Mouse (Mus musculus): ENCODE data around the gene Adcy9.

Gene Adcy9

GRCm38 (mm10) chr16:4418776-4419545 lies 1.3 kb downstream of the Adcy9 start:
- no peak for DNase-seq (ENCODE audit: low read depth)

DNA sequence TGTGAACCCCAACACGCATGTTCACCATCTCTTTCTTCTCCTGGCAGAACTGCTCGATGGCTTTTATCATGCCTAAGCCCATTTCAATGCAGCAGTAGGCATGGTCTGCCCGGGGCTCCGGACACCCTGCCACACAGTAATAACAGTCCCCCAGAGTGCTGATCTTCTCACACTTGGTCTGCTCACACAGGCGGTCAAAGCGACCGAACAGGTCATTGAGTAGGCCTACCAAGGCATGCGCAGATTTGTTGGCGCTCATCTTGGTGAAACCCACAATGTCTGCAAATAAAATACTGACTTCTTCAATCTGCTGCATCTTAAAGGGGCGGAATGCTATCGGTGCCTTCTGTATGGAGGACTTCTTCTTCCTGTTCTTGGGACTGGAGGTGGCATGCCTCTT lies 2.2 kb downstream of the Adcy9 start:
- DNase-seq (ENCODE audit: low read depth) = no peak

DNA sequence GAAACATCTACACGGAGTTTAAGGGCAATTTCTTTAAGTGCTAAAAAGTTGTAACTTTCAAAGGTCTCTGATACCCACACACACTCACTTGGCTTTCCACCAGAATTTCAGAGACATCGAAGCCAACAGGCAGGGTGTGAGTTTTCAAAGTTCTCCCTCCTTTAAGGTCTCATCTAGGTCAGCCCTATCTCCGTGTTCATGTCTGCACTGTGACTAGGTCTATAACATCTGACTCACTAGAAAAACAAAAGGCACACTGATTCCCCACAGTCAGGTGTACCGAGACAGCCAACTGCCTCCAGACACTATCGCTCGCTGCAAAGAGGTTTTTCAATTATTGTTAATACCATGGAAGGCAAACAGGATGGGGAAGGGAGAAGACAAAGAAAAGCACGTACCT lies 2.8 kb downstream of the Adcy9 start:
- no peak for DNase-seq (ENCODE audit: low read depth)

DNA sequence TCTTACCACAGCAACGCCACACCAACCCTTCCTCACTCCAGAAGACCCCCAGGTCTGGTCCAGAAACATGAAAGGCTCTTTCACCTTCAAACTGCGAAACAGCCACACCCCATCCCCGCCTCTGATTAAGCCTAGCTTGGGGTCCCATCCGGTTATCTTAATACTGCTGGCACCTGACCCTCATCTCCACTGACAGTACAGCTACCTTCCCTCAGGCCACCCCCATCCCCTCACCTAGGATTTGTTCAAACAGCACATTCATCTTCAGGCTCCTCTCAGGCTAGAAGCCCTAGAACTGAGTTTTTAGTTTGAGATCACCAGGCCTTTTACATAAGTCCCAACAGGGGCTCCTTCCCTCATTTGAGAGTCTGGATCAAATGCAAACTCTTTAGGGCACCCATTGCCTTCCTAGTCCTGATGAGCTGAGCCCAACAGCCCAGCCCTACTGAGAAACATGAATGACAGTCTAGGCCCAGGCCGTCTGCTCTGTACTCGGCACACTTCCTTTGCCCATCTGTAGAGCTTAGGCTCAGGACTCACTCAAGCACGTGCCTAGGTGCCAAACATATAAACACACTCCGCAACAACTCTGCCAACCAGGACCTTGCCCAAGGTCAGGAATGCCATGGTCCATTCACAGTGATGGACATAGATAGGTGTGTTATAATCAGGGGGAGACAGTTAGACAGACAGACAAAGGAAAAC lies 5.3 kb downstream of the Adcy9 start:
- no peak for DNase-seq (ENCODE audit: low read depth)

GRCm38 (mm10) chr16:4413988-4414880 lies 6.1 kb downstream of the Adcy9 start:
- DNase-seq (ENCODE audit: low read depth) = no peak

GRCm38 (mm10) chr16:4413301-4413700 lies 7.0 kb downstream of the Adcy9 start:
- no peak for DNase-seq (ENCODE audit: low read depth)

- no peak for DNase-seq (ENCODE audit: low read depth)
These were observed 8.0 kb downstream of the Adcy9 start for GRCm38 (mm10) chr16:4412298-4412697.

- no peak for DNase-seq (ENCODE audit: low read depth)
These were observed 9.0 kb downstream of the Adcy9 start for GRCm38 (mm10) chr16:4411296-4411695.

DNA sequence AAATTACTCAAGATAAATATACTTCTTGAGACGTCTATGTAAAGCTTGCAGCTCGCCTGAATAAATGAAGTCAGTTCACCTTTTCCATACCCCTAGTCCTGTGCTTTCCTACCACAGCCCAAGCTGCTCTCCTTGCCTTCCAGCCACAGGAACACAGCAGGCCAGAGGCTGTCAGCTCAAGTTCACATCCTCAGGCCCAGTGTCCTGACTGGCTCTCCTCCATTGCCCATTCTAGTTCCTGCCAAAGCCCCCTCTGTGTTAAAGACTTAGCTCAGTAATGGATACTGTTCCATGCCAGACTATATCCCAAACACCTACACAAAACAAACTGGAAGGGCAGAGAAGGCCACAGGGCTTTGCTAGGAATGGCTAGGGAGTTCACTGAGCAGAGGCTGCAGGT lies 12.8 kb downstream of the Adcy9 start:
- no peak for DNase-seq (ENCODE audit: low read depth)

DNA sequence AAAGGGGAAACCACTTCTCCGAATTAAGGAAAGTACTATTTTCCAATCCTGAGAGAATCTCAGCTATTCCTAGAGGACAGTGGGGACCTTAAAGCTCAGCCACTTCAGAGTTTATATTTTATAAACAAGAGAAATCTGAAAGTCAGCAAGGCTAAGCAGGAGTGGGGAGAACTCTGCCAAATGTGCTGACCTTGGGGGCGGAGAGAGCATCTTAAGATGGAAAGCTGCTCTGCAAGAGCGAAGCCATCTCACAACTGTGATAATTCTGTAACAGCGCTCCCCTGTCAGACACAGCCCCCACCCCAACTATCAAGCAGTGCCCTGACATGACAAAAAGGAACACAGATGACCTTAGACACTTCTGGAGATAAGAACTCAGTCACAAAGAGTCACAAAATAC lies 13.6 kb downstream of the Adcy9 start:
- no peak for DNase-seq (ENCODE audit: low read depth)

GRCm38 (mm10) chr16:4406047-4406586 lies 14.2 kb downstream of the Adcy9 start:
- no peak for DNase-seq (ENCODE audit: low read depth)

- no peak for DNase-seq (ENCODE audit: low read depth)
These were observed 15.2 kb downstream of the Adcy9 start for GRCm38 (mm10) chr16:4404933-4405761.

DNA sequence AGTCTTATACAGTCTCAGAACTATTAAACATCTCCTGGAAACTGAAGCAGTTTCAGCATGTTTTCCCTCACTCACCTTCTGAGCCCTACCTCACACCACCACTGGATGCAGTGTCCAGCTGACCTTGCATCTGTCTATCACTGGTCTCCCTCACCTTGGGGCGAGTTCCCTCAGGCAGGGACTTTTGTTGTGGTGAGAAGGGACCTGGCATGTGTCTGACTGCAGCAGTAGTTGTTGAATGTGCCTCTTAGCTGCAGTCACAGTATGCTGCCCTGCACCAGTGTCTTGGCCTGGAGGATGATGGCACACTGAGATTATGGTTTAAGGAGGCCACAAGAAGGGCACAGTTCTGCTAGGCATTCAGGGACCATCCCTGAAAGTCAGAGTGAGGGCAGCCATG lies 19.2 kb downstream of the Adcy9 start:
- no peak for DNase-seq (ENCODE audit: low read depth)

DNA sequence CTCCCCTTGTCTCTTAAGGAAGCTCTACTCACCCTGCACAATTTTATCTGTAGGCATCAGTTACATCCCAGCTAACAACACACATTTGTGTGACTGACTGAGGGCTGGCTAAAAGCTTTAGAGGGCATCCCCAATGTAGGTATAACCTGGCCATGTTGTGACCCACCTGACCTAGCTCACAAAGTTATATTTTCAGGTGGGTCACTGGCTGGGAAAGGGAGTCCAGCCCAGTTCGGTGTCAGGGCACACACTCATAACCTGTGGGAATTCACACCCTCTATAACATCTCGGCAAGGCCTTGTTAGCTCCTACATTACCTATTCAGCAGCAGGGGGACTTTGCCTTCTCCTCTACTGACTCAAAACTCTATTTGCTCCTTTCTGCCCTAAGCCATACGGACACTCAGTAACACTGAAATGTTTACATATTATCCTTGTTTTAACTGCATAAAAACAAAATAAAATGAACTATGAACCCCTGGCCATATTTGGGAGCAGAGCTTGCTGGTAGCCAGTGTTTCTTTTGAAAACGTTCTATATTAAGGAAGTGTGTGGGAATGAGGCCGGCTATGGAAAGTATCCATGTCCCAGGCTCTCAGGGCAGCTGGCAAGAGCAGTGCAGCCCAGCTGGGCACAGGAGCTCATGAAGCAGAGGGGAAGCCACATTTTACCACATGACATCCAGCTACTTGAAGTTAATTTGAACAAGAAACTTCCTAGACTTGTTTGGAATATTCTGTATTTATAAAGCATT lies 20.7 kb downstream of the Adcy9 start:
- DNase-seq (ENCODE audit: low read depth) = no peak

- DNase-seq (ENCODE audit: low read depth) = no peak
These were observed 21.5 kb downstream of the Adcy9 start for GRCm38 (mm10) chr16:4398782-4399181.

GRCm38 (mm10) chr16:4397636-4398035 lies 22.7 kb downstream of the Adcy9 start:
- no peak for DNase-seq (ENCODE audit: low read depth)

DNA sequence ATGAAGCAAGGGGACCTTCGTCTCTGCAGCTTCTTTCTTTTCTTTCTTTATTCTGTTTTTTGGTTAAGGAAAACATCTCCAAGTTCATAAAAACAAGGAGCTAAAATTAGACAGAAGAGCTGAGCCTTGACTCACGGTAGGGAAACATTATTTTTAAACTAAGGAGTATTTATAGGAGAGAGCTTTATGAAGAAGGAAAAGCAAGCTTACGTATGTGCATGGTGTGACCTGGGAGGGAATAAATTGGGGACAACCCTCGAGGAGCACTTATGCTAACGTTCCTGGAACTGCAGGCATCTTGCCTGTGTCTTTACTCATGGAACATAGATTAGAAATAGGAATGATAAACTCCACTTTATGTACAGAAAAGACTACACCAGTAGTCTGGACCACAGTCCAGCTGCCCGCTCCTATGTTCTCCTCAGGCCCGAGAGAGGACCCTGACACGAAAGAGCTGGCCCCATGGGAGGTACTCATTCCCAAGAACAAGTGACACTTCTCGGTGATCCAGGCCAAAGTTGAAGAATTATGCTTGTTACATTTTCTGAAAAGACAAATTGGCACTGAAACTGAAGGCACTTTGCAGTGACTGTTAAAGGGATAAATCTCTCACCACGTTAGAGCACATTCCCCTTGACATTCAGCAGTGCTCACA lies 24.5 kb downstream of the Adcy9 start:
- no peak for DNase-seq (ENCODE audit: low read depth)

DNA sequence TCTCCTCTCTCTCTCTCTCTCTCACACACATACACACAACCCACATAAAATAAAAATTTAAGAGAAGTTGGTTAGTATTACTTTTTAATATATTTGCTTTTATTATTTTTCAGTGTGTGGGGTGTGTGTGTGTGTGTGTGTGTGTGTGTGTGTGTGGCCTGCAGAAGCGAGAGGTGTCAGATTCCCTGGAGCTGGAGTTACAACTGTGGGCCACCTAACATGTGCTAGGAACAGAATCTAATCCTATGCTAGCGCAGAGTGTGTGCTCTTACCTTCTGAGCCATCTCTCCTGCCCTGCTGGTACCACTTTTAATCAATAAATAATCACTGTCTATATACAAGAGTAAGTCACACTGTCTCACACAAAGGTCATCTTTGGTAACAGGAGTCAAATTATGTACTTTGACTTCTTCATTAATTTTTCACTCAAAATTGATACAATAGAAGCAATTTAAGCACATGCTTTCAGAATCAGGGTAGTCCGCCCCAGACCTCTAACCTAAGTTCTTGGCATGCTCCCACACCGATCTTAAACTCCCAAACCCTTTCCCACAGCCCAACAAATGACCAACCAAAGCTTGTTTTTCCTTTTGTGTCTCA lies 25.2 kb downstream of the Adcy9 start:
- no peak for DNase-seq (ENCODE audit: low read depth)

- no peak for DNase-seq (ENCODE audit: low read depth)
These were observed 36.7 kb downstream of the Adcy9 start for GRCm38 (mm10) chr16:4383473-4384038.

Measured in induced T-regulatory cell, adult 2 months (primary cell).